Mouse (Mus musculus) T-helper 17 cell (primary cell): ENCODE data around the gene Olfr49.

Experiments used
- in situ Hi-C, 2 experiments: fragments of 300-600 bp; cut with MboI, MseI; formaldehyde crosslinking; loops; 1 replicate in 1 of 2; 2 replicates in 1 of 2; pipeline ENCODE4 v1.15.1; 2025; ENCODE audit warnings: high pct_unique_total_duplicates in 2 of 2

Gene Olfr49

GRCm38 (mm10) chr14:54284839-54285238, at the start of gene Olfr49:
Gene Olfr49 (minus strand): TSS chr14:54284939.
- in situ Hi-C loops = no loop called here

GRCm38 (mm10) chr14:54333452-54334189, 48.9 kb upstream of the Olfr49 start:
- in situ Hi-C loops = no loop called here

- in situ Hi-C loops = no loop called here
Measured at GRCm38 (mm10) chr14:54332176-54333074, 47.7 kb upstream of the Olfr49 start.

DNA sequence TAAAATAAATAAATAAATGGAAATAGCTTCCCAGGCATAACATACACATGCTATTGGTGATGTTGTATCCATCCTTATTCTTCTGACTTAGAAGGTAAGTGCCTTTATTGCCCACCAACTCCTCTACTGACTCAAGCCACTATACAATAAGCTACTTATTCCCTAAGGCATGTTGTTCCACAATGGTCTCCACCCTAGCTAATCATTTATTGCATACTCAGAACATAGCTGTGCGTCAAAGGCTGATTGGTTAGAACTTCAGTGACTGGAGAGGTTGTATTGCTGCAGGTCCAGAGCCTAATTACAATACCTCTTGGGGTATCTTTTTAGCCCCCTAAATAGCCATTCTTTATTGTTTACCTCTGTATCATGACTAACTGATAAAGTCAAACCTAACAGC, 46.4 kb upstream of the Olfr49 start:
- in situ Hi-C loops = no loop called here

DNA sequence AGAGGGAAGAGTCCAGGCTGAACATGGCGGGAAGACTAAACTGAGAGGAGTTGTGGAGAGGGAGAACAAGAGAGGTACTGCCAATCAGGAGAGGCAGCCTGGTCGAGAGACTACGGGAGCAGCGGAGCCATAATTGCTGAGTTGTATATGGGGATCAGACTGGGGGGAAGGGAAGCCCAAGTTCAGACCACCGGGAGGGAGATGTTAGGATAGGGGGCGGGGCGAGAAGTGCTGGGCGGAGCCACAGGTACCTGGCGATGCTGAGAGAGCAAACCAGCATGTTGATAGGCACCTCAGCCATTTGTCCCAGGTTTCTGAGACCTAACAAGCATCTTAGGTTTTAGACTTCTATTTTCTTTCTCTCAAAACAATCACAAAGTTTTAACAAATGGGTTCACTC, 44.5 kb upstream of the Olfr49 start:
- in situ Hi-C loops = loop anchor here (5.0 to 10.0 kb wide), 3 partner anchors 56 to 92 kb away; no protein-coding TSS in a partner anchor

DNA sequence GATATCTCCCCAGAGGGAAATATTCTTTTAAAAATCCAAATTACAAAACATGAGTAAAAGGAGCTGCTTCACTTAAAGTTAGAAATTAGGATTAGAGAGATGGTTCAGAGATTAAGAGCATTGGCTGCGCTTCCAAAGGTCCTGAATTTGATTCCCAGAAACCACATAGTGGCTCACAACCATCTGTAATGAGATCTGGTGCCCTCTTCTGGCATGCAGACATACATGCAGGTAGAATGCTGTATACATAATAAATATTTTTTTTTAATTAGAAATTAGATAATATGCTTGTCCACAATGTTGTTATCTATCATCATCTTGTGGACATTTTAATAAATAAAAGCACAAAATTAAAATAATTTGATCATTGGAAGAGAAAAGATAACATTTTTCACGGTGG, 43.8 kb upstream of the Olfr49 start:
- in situ Hi-C loops = loop anchor here (5.0 to 10.0 kb wide), 3 partner anchors 56 to 91 kb away; no protein-coding TSS in a partner anchor

DNA sequence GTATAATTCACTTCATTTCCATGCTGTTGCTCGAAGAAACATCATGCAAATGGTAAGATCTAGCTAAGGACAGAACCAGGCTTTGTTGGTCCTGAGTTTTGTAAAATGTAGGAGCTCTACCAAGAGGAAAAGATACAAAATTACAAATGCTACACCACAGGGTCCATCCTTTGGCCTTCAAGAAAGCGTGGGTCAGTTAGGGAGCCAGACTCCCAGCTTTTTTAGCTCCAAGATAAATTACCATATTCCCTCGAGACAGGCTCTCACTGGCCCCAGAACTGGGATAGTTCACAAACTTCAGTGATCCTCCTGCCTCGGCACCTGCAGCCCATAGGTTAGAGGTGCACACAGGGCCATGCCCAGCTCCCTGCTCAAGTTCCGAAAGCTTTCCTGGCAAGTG, 39.7 kb upstream of the Olfr49 start:
- in situ Hi-C loops = loop anchor here in 1 of 2 experiments (10.0 kb wide), 1 partner anchor 60 kb away; no protein-coding TSS in a partner anchor

- in situ Hi-C loops = loop anchor here in 1 of 2 experiments (10.0 kb wide), 1 partner anchor 63 kb away; no protein-coding TSS in a partner anchor
Measured at GRCm38 (mm10) chr14:54321556-54322376, 37.0 kb upstream of the Olfr49 start.

DNA sequence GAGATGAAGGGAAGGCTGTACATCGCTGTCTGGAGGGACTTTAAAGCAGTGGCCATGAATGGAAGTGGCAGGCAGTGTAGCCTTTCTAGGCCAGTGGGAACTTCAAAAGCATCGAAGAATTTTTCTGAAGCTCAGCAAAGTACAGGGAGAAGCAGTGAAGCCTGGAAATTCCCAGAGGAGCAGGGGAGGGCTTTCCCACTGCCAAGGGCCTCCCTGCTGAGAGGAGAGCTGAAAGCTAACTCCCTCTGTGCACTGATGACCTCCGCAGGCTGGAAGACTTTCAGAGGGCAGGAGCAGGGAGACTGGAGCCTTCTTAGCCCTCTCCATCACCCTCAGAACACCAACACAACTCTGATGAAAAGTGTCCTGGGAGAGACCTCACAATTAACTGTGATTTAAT, 27.0 kb upstream of the Olfr49 start:
- in situ Hi-C loops = no loop called here

DNA sequence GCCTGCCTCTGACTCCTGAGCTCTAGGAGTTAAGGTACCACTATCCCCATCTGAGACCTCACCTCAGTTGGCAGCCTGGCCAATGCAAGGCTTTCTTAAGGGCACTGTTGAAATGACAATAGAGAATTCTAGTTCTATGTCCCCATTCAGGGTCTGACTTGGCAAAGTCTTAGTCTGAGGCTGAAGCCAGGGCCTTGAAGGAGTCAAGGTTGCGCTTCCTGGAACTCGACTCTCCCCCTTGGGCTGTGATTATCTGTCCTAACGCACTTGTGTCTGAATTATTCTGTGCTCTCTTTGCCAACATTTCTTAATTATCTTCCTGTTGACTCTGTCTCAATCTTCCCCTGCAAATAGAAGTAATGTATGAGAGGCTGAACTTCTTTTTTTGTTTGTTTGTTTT, 15.9 kb upstream of the Olfr49 start:
- in situ Hi-C loops = no loop called here

- in situ Hi-C loops = no loop called here
Measured at GRCm38 (mm10) chr14:54300136-54300535, 15.4 kb upstream of the Olfr49 start.

DNA sequence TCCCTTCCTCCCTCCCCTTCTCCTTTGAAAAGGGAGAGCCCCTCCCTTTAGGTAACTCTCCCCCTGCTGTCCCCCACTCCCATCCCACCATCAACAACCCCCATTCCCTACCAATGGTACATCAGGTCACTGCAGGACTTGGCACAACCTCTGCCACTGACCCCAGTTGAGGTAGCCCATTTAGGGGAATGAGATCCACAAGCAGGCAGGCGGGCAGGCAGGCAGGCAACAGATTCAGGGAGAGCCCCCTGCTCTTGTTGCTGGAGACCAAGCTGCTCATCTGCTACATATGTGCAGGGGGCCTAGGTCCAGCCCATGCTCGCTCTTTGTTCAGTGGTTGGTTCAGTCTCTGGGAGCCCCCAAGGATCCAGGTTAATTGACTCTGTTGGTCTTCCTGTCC, 8.3 kb downstream of the Olfr49 start:
- in situ Hi-C loops = no loop called here

DNA sequence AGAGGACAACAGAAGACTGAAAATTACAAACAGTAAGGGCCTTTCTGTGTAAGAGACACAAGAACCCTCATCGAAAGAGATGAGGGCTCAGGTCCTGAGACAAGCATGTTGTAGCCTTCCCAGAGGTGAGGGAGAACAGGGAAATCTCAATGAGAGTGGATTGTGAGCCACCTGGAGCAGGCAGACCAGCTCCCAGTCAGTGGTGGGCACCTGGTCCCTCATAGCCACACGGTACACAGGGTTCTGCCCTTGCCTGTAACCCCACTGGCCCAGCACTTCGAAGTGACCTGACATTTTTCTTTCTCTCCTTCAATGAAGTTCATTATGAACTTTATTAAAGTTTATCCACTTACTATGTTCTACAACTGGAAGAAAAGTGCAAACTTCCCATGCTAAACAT, 12.0 kb downstream of the Olfr49 start:
- in situ Hi-C loops = loop anchor here in 1 of 2 experiments (25.0 kb wide), 1 partner anchor 1240 kb away; the partner anchor contains the start of genes Cpne6 and Nrl

DNA sequence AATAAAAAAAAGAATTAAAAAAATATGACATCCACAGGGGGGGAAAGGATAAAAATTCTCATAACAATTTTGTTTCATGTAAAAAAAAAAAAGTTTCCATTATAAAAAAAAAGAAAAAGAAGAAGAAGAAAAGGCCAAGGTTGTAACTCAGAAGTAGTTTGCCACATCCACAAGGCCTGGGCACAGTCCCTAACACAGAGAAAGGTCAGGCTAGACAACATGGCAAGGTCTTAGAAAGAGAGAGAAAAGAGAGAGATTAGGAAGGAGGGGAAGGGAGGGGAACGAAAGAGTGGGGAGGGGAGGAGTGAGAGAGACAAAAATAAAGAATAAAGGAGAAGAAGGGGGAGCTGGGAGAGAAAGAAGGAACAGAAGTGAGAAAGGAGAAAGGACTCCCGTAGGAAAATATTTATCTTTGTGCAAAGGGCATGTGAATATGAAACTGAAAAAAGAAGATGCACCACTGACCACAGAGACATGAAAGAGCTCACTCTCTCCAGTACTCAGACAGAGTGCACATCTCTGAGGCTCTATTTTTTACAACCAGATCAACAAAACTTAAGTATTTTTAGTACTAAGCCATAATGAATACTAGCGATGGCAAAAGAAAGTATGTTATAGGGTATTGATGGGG, 12.6 kb downstream of the Olfr49 start:
- in situ Hi-C loops = loop anchor here in 1 of 2 experiments (25.0 kb wide), 1 partner anchor 1240 kb away; the partner anchor contains the start of genes Cpne6 and Nrl

DNA sequence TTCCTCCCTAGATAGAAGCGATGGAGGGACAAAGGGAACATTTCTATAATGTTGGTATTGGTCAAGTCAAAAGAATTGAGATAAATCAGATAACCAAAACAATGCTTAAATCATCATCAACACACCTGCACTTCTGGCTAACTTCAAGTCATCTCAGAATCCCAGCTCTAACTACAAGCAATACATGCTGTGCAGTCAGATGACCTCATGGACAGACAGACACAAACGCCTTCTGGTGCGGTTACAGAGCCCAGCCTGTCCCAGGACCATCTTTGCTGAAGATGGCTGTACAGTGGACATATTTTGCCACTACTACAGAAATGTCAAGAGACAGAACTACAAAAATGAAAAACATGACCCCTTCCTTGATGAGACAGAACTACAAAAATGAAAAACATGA, 14.3 kb downstream of the Olfr49 start:
- in situ Hi-C loops = loop anchor here in 1 of 2 experiments (25.0 kb wide), 1 partner anchor 1242 kb away; the partner anchor contains the start of genes Cpne6 and Nrl

DNA sequence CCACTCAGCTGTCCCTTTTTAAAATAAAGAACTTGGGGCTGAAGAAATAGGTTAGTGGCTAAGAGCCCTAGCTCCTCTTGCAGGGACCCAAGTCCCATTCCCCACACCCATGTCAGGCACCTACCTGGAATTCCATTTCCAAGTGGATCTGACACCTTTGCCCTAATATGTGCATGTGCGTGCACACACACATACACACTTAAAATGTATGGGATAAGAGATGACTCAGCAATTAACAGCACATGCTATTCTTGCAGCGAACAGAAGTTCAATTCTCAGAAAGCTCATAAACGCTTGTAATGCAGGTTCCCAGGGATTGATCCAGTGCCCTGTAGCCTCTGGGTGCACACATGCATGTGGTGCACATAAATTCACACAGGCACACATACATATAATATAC, 15.2 kb downstream of the Olfr49 start:
- in situ Hi-C loops = loop anchor here in 1 of 2 experiments (25.0 kb wide), 1 partner anchor 1243 kb away; the partner anchor contains the start of genes Cpne6 and Nrl

DNA sequence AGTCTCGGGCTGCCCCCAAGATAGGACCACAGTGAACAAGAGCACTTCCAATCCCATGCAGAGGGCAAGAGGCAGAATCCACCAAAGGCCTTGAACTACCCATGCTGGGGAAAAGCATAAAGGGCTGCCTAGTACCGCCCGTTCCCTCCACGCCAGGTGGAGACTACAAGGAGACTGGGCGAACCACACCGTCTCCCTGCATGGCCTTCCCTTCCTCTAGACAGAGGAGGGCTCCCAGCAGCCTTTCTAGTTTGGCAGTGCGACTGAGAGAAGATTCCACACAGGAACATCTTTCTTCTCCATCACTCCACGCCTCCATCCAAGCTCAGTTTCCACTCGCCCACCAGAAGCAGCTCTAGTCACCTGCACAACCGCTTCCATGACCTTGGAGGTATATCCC, 16.8 kb downstream of the Olfr49 start:
- in situ Hi-C loops = loop anchor here in 1 of 2 experiments (25.0 kb wide), 1 partner anchor 1244 kb away; the partner anchor contains the start of genes Cpne6 and Nrl

DNA sequence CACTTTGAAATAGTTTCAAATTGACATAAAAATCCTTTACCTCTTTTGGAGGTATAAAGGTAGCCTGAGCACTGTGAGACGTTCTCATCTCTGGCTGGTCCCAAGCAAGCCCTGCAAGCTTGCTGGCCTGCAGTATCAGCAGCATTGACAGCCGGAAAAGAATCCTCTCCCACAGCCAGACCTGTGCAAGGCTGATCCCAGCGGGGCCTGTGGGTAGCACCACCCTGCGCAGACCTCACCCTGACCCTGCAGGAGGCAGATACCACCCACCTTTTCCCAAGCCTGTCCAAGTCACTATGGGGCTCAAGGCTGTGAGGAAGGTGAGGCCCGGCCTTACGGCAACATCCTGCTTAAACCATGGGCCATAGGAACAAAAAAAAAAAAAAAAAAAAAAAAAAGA, 18.8 kb downstream of the Olfr49 start:
- in situ Hi-C loops = loop anchor here in 1 of 2 experiments (25.0 kb wide), 1 partner anchor 1246 kb away; the partner anchor contains the start of genes Cpne6 and Nrl

DNA sequence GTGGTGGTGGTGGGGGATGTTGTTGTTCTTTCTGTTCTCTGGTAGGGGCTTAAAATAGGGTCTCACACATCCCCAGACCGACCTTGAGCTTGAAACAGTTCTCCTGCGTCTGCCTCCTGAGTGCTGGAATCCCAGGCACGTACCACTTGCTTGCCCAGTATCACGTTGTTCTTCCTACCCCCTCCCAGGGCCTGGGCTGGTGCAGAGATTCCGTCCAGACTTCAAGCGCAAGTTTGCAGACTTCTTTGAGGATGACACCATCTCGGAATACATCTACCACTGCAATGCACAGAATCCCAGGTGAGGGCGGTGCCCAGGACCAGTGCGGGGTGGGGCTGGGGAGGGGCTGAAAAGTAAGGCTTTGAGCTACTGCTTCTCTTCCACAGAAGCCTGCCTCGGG, 19.6 kb downstream of the Olfr49 start:
- in situ Hi-C loops = loop anchor here in 1 of 2 experiments (25.0 kb wide), 1 partner anchor 1247 kb away; the partner anchor contains the start of genes Cpne6 and Nrl

DNA sequence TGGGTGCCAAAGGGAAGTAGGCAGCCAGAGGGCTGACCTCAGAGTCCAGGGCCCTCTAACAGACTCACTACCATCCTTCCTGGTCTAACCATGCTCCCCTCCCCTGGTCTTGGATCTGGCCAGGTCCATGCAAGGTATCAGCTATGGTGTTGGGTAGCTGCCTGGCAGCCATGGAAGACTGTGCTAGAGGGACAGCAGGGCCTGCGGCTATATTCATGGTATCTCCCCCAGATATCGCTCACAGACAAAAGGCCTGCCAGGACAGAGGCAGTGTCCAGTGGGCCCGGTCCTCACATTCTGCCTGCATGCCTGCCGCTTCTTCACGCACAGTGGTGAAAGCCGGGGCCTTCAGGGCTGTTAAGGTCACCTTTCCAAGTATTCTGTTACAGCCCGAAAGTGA, 20.5 kb downstream of the Olfr49 start:
- in situ Hi-C loops = loop anchor here in 1 of 2 experiments (25.0 kb wide), 1 partner anchor 1248 kb away; the partner anchor contains the start of genes Cpne6 and Nrl
